In genomic region chr9:83789326-83789725, GRCm38 (mm10) we compare ENCODE assay signal across 27 mouse cellular contexts. TPM values are rescaled to one million over a fixed set of nuclear protein-coding genes. Genes with fewer than 3 reads are reported as not detected.
A peak's percentile ranks its signal among the peaks of the same experiment; 100 is the strongest.
DNase-seq lines count a peak whose midpoint lies in the region; ATAC-seq lines count a peak whose summit lies in the region.
"Had no signal": no experiment of that assay in that cellular context is flagged by ENCODE, and none has a peak within 500 bp of the region (broad histone marks: within the 10 kb centered on the region; RNA-seq: fewer than 3 reads in every experiment).

No protein-coding gene starts in this region.

- H3K4me1 ChIP-seq in hindbrain, embryonic 13.5 days (replicated peaks), result no peaks in the 10 kb centered on the region
- H3K4me1 ChIP-seq: embryonic facial prominence, embryonic 13.5 days; embryonic facial prominence, embryonic 15.5 days; forebrain, embryonic 13.5 days; forebrain, embryonic 15.5 days had no signal

- WGBS in hindbrain, embryonic 13.5 days, result 96% methylated on average over 6 of the region's 6 CpGs

- H3K4me3 ChIP-seq in hindbrain, embryonic 13.5 days, result no peak overlapping the region
- H3K4me3 ChIP-seq: embryonic facial prominence, embryonic 13.5 days; embryonic facial prominence, embryonic 15.5 days; erythroblast, embryonic 14.5 days; forebrain, embryonic 13.5 days; forebrain, embryonic 15.5 days had no signal

- H3K9me3 ChIP-seq in hindbrain, embryonic 13.5 days, result no peaks in the 10 kb centered on the region
- H3K9me3 ChIP-seq: embryonic facial prominence, embryonic 13.5 days; embryonic facial prominence, embryonic 15.5 days; forebrain, embryonic 13.5 days; forebrain, embryonic 15.5 days; G1E had no signal

- peak; percentile 5 for DNase-seq in adrenal gland, postnatal 10 days
- DNase-seq in adrenal gland, adult 8-10 months, result no peak
- peak; percentile 53 for DNase-seq in brain, adult 2 months (ENCODE audit: low read depth, low spot score)
- peak; percentile 96 for DNase-seq in gonadal fat pad, adult 2 months (ENCODE audit: low read depth)
- DNase-seq: adrenal gland, postnatal 14 days; adrenal gland, postnatal 36 days; B cell, adult 2 months; cerebellum, adult 11 months; cerebellum, adult 18-20 months; cerebellum, adult 8-10 months; cerebellum, adult 9-11 months; cerebellum, postnatal 14 days; cerebellum, postnatal 36 days; embryo, embryonic 11 days; forebrain, postnatal 0 days had no signal

- H3K36me3 ChIP-seq in hindbrain, embryonic 13.5 days, result peaks cover 35% of the 10 kb centered on the region
- H3K36me3 ChIP-seq: embryonic facial prominence, embryonic 15.5 days; G1E had no signal

- no peak overlapping the region for H3K4me2 ChIP-seq in hindbrain, embryonic 13.5 days
- H3K4me2 ChIP-seq: embryonic facial prominence, embryonic 13.5 days; embryonic facial prominence, embryonic 15.5 days; forebrain, embryonic 13.5 days; forebrain, embryonic 15.5 days had no signal

- H3K9ac ChIP-seq in hindbrain, embryonic 13.5 days, result no peak overlapping the region
- H3K9ac ChIP-seq: embryonic facial prominence, embryonic 13.5 days; embryonic facial prominence, embryonic 15.5 days; forebrain, embryonic 13.5 days; forebrain, embryonic 15.5 days; forebrain, postnatal 0 days had no signal

- no peak for ATAC-seq in hindbrain, embryonic 13.5 days (ENCODE audit: low FRiP score)
- ATAC-seq: activated CD4-positive, CD25-positive, alpha-beta regulatory T cell, adult 4 months; CD4-positive, CD25-positive, alpha-beta regulatory T cell, adult 4 months; forebrain, embryonic 13.5 days; forebrain, embryonic 15.5 days; forebrain, postnatal 0 days; Patski had no signal

- no peaks in the 10 kb centered on the region for H3K27me3 ChIP-seq in hindbrain, embryonic 13.5 days
- H3K27me3 ChIP-seq: CH12.LX; embryonic facial prominence, embryonic 13.5 days; embryonic facial prominence, embryonic 15.5 days; forebrain, embryonic 13.5 days; forebrain, embryonic 15.5 days; Patski had no signal

- H3K27ac ChIP-seq in hindbrain, embryonic 13.5 days, result no peak overlapping the region
- H3K27ac ChIP-seq: embryonic facial prominence, embryonic 13.5 days; embryonic facial prominence, embryonic 15.5 days; forebrain, embryonic 13.5 days; forebrain, embryonic 15.5 days had no signal

RNA-seq across cellular contexts. Expression of gene Elovl4, which starts 16.8 kb away (rescaled TPM):
- total RNA-seq in adrenal gland, postnatal 10 days (2021), result 1 to 10 TPM; 1.8 to 2.2 TPM
- total RNA-seq in adrenal gland, adult 8-10 months (2022), result 1 to 10 TPM in 3 of 4 experiments, under 1 TPM in 1; 0.86 to 1.7 (median 1.4) TPM
- 18.9 and 26.7 TPM in 2 replicates for polyA plus RNA-seq in gonadal fat pad, adult 2 months (2012; rRNA removed)
- polyA plus RNA-seq in hindbrain, embryonic 13.5 days (2015; fragmentation: Nextera tagmentation; extraction: Ambion mirVana), result 82.7 and 82.8 TPM in 2 replicates
- total RNA-seq: common myeloid progenitor, adult 5-6 weeks; G1E had no signal
- polyA plus RNA-seq: activated CD4-positive, CD25-positive, alpha-beta regulatory T cell, adult 4 months; erythroblast, embryonic 14.5 days; G1E had no signal

RNA-seq across cellular contexts. Expression of gene Ttk, which starts 45.2 kb away (rescaled TPM):
- total RNA-seq in adrenal gland, postnatal 10 days (2021), result 1 to 10 TPM; 8.1 to 8.8 TPM
- 1 to 10 TPM in 2 of 4 experiments, under 1 TPM in 2; 0.54 to 3.2 (median 1.1) TPM for total RNA-seq in adrenal gland, adult 8-10 months (2022)
- polyA plus RNA-seq in gonadal fat pad, adult 2 months (2012; rRNA removed), result 0.24 TPM in 2 replicates
- 8.3 and 8.8 TPM in 2 replicates for polyA plus RNA-seq in hindbrain, embryonic 13.5 days (2015; fragmentation: Nextera tagmentation; extraction: Ambion mirVana)
